Mouse (Mus musculus) hindbrain, postnatal 0 days (tissue): ENCODE measurements around the gene Spata45. TPM values are rescaled to one million over a fixed set of nuclear protein-coding genes. Genes with fewer than 3 reads are reported as not detected.

Experiments
- ATAC-seq: fragments of 200-750 bp; cut with Nextera tagmentation; 2 replicates; pipeline ENCODE4 v1.8.0; 2017; ENCODE audit warnings: mild to moderate bottlenecking, moderate TSS enrichment, moderate library complexity
- DNase-seq: peaks from one replicate; pipeline ENCODE4 v3.0.0-alpha.2; 2015; ENCODE audit warnings: low spot score
- H3K27ac ChIP-seq: fragments of 300-500 bp; sonication (generic); 2 replicates; pipeline ENCODE4 v1.5.1; 2014; ENCODE audit warnings: mild to moderate bottlenecking
- H3K27me3 ChIP-seq: fragments of 300-500 bp; sonication (generic); 2 replicates; pipeline ENCODE4 v1.6.1; 2014; ENCODE audit warnings: low read length, mixed read lengths; ENCODE audit not compliant: insufficient read depth
- H3K36me3 ChIP-seq: fragments of 300-500 bp; sonication (generic); 2 replicates; pipeline ENCODE4 v1.6.1; 2014; ENCODE audit warnings: low read length, mixed read lengths; ENCODE audit not compliant: insufficient read depth
- H3K4me1 ChIP-seq: fragments of 300-500 bp; sonication (generic); 2 replicates; pipeline ENCODE4 v1.6.1; 2014; ENCODE audit warnings: antibody characterized with exemption, low read length, mixed read lengths; ENCODE audit not compliant: insufficient read depth
- H3K4me2 ChIP-seq: fragments of 300-500 bp; sonication (generic); 2 replicates; pipeline ENCODE4 v1.6.1; 2014; ENCODE audit warnings: low read depth, mild to moderate bottlenecking, low read length, moderate library complexity, mixed read lengths
- H3K4me3 ChIP-seq: fragments of 300-500 bp; sonication (generic); 2 replicates; pipeline ENCODE4 v1.5.1; 2014; ENCODE audit warnings: low read length
- H3K9ac ChIP-seq: fragments of 300-500 bp; sonication (generic); replicated peaks from 2 replicates; pipeline ENCODE4 v1.6.1; 2014; ENCODE audit warnings: mild to moderate bottlenecking, low read length, moderate library complexity, mixed read lengths
- H3K9me3 ChIP-seq: fragments of 300-500 bp; sonication (generic); 2 replicates; pipeline ENCODE4 v1.6.1; 2016; ENCODE audit warnings: low read length, mixed read lengths
- CTCF ChIP-seq: IDR thresholded peaks from 2 replicates; pipeline ENCODE4 v1.5.1; 2016; ENCODE audit warnings: antibody characterized with exemption, control low read depth, low read depth
- WGBS: fragments of 180-500 bp; shearing (Covaris S2); extraction: QIAGEN DNeasy Blood & Tissue Kit; methylation state at CpG from one replicate; pipeline ENCODE4 v1.1.7; 2014; 5-methylcytosine and 5-hydroxymethylcytosine counted together
- polyA plus RNA-seq: library from polyadenylated mRNA; unstranded; fragments of >200 nt; fragmentation: Nextera tagmentation; extraction: Ambion mirVana; gene quantifications from 2 replicates; pipeline ENCODE4 v1.2.1, GENCODE M21; 2015
- total RNA-seq: library from RNA; depleted of rRNA; stranded (reverse); fragments of >200 nt; gene quantifications from 2 replicates; pipeline ENCODE4 v1.2.3, GENCODE M21; 2014

Gene Spata45
- total and polyA plus RNA-seq, 2 experiments from 2014 or later, result not detected

DNA sequence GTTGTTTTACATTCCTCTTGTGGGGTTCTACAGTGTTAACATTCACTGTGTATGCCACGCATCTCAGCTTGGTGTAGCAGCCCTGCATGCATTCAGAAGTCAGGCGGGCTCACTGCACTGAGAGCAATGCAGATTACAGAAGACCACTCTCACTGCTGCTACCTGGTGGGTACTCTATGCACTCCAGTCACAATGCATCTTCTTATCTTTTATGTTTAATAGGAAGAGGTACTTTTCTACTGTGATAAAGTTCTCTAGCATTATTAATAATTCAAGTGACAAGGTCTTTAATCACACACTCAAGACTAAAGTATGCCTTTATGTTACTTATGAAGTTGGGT lies 19.1 kb downstream of the Spata45 start:
- no peaks in the 10 kb centered on the region for H3K9me3 ChIP-seq
- ATAC-seq, result no peak
- H3K27me3 ChIP-seq, result no peaks in the 10 kb centered on the region
- H3K27ac ChIP-seq, result no peak overlapping the region
- no peak overlapping the region for H3K4me2 ChIP-seq
- no peak overlapping the region for H3K4me3 ChIP-seq
- no peaks in the 10 kb centered on the region for H3K4me1 ChIP-seq
- WGBS, result 57% methylated on average over 2 of the region's 2 CpGs
- H3K9ac ChIP-seq, result no peak overlapping the region
- no peaks in the 10 kb centered on the region for H3K36me3 ChIP-seq
- TF ChIP-seq CTCF, result peak; percentile 53
- DNase-seq, result peak; percentile 35

DNA sequence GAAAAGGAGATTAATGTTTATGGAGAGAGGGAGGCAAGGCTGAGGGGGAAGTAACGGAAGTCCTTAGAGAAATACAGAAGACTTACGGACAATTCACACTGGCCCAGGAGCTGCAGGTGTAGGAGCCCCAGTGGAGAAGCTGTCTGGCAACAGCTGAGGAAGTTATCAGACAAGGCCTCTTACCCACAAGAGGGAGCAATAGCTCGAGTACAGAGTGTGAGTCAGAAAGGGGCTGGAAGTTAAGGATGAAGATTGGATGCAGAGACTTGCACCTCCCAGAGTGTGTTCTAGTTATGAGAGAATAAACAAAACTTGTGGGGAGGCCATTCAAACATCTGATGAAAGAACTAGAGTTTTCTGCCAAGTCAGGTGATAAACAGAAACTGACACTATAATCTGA lies 21.0 kb downstream of the Spata45 start:
- Histone ChIP-seq H3K27me3 (no peaks in the 10 kb centered on the region), H3K9ac (no peak overlapping the region), H3K4me1 (peaks cover 7% of the 10 kb centered on the region; the same call in 1 of the 2 replicates), H3K4me3 (no peak overlapping the region), H3K36me3 (no peaks in the 10 kb centered on the region), H3K4me2 (no peak overlapping the region), H3K27ac (no peak overlapping the region), H3K9me3 (no peaks in the 10 kb centered on the region)
- 80% methylated on average over 3 of the region's 3 CpGs for WGBS
- no peak; the same call in 1 of the 2 replicates for TF ChIP-seq CTCF
- DNase-seq, result no peak
- no peak for ATAC-seq

DNA sequence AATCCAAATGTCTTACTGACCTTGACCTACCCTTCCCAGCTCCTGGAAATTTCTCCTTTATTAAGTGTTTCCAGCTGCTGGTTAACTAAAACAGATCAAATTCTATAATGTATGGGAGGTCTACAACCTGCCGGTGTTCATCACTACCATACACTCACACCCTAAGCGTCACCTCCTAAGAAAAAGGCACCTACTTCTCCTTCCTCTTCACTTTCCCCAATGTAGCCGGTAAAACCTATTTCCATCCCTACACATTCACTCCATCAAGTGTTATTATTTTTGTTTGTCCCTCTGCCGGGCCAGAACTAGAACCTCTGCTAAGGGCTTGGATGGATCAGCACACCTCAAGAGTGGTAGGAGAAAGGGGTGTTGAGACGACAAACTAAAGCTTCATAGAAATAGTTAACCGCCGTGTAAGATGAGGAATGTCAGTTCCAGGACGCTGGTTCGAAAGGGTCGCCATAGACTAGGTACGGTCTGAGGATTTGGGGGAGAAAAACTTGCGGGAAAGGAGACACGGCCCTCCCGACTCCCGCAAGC lies 25.9 kb downstream of the Spata45 start:
- Histone ChIP-seq H3K4me3 (peak overlapping the region; percentile 63), H3K27me3 (no peaks in the 10 kb centered on the region), H3K4me2 (peak overlapping the region; percentile 87), H3K9me3 (no peaks in the 10 kb centered on the region), H3K27ac (peak overlapping the region; percentile 78), H3K4me1 (peaks cover 7% of the 10 kb centered on the region; the same call in 1 of the 2 replicates), H3K9ac (peak overlapping the region; percentile 71), H3K36me3 (no peaks in the 10 kb centered on the region)
- TF ChIP-seq CTCF, result no peak
- ATAC-seq (peak; percentile 68; the same call in 1 of the 2 replicates), DNase-seq (no peak)
- WGBS, result 8% methylated on average over 15 of the region's 15 CpGs

DNA sequence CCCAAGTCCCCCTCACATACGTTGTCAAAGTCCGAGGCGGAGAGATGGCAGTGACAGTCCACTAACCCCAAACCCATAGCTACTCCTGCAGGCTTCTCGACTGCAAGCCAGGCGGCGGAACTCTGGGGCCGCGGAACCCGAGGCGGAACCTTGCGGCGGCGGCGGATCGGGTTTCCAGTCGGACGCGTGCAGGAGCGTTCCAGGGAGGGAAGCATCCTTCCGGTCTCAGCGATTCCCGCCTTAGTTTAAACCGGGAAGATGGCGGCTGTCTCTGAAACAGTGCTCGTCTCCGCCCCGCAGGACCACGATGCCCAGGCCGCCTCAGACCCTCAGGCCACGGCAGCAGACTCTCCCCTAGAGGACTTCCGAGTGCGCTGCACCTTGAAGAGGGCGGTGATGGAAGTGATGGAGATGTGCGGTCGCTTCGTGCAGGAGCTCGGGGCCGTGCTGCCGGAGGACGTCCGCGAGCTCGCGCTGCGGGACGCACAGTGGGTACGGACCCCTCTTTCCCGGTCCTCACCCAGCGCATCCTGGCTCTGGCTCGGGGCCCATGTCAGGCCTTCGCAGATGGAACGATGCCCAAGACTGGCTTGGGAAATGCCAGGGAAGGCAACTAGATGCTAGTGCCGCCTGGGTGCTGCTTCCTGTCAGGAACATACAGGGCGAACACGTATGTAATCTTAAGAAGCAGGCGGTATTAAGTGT lies 26.5 kb downstream of the Spata45 start, which contains the start of the genes Tatdn3 and Nsl1:
TSS of gene Tatdn3 (minus strand) at position 152 of the 705 bp plus-strand sequence.
TSS of gene Nsl1 (plus strand) at position 232 of the 705 bp plus-strand sequence.
- ATAC-seq (peak; percentile 94), DNase-seq (peak; percentile 94)
- WGBS, result under 1% methylated on average over 56 of the region's 56 CpGs
- TF ChIP-seq CTCF, result peak; percentile 60
- Histone ChIP-seq H3K36me3 (no peaks in the 10 kb centered on the region), H3K9me3 (no peaks in the 10 kb centered on the region), H3K27ac (peak within 1 kb of the TSS; percentile 78), H3K4me1 (peaks cover 7% of the 10 kb centered on the region; the same call in 1 of the 2 replicates), H3K4me2 (peak within 1 kb of the TSS; percentile 87), H3K4me3 (peak within 1 kb of the TSS; percentile 63), H3K9ac (peak within 1 kb of the TSS; percentile 71), H3K27me3 (no peaks in the 10 kb centered on the region)

DNA sequence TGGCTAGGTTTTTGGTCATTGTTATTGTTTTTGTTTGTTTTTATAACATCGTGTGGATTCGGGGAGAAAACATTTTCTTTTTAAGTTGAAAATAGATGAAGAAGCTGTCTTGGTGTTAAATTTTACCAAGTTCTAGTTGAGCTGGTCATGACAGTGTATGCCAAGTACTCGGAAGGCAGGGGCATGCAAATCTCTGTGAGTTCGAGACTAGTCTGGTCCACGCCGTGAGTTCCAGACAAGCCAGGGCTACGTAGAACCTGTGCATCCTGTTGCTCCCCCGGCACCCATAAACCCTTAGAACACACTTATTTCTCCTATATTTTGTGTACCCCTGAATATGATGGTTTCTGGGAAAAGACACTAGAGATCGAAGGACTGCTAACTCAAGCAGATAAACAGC lies 27.3 kb downstream of the Spata45 start:
- Histone ChIP-seq H3K4me1 (peaks cover 7% of the 10 kb centered on the region; the same call in 1 of the 2 replicates), H3K36me3 (no peaks in the 10 kb centered on the region), H3K4me2 (peak overlapping the region; percentile 87), H3K27me3 (no peaks in the 10 kb centered on the region), H3K27ac (no peak overlapping the region), H3K9ac (no peak overlapping the region), H3K9me3 (no peaks in the 10 kb centered on the region), H3K4me3 (peak overlapping the region; percentile 63)
- ATAC-seq (no peak), DNase-seq (no peak)
- 65% methylated on average over 9 of the region's 9 CpGs for WGBS
- TF ChIP-seq CTCF, result no peak

DNA sequence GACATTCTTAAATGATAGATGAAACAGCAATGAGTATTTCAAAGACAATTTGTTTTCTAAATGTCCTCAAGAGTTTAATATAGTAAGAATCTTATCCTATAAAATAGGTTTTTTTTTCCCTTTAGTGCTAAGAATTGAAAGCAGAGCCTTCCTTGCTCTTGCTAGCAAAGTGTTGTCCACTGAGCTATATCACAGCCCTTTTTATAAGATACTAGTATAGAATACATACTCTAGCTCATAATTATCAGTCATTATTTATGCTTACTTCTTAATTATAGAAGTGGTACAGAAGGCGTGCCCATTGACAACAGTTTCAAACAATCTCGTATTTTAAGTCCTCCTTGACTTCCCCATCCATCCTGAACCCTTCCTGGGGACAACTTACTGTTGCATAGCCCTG lies 28.1 kb downstream of the Spata45 start:
- DNase-seq (no peak), ATAC-seq (no peak)
- Histone ChIP-seq H3K4me1 (peaks cover 7% of the 10 kb centered on the region; the same call in 1 of the 2 replicates), H3K9ac (no peak overlapping the region), H3K9me3 (no peaks in the 10 kb centered on the region), H3K27me3 (no peaks in the 10 kb centered on the region), H3K4me2 (no peak overlapping the region), H3K4me3 (no peak overlapping the region), H3K36me3 (no peaks in the 10 kb centered on the region), H3K27ac (no peak overlapping the region)
- no peak for TF ChIP-seq CTCF
- 91% methylated on average over 2 of the region's 2 CpGs for WGBS

DNA sequence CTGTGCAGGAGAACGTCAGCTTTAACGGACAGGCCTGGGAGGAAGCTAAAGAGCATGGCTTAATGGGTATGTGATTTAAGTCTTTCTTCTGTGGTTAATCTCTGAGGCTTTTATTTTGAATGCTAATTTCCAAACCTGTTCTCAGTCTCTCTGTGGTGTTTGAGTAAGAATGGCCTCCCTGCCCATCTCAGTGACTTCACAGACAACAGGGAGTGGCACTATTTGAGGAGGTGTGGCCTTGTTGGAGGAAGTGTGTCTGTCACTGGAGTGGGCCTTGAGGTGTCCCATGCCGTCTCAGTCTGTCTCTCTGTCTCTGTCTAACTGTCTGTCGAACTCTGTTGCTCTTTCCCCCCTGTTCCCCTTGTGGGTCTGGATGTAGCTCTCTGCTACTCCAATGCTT lies 28.7 kb downstream of the Spata45 start:
- Histone ChIP-seq H3K27ac (no peak overlapping the region), H3K9me3 (no peaks in the 10 kb centered on the region), H3K4me2 (no peak overlapping the region), H3K4me1 (peaks cover 7% of the 10 kb centered on the region; the same call in 1 of the 2 replicates), H3K4me3 (no peak overlapping the region), H3K27me3 (no peaks in the 10 kb centered on the region), H3K36me3 (no peaks in the 10 kb centered on the region), H3K9ac (no peak overlapping the region)
- DNase-seq, result no peak
- 89% methylated on average over 4 of the region's 4 CpGs for WGBS
- no peak for TF ChIP-seq CTCF
- ATAC-seq, result no peak
